Mouse (Mus musculus): Measurements from ENCODE around the gene 3110009E18Rik.

The 3110009E18Rik gene

DNA sequence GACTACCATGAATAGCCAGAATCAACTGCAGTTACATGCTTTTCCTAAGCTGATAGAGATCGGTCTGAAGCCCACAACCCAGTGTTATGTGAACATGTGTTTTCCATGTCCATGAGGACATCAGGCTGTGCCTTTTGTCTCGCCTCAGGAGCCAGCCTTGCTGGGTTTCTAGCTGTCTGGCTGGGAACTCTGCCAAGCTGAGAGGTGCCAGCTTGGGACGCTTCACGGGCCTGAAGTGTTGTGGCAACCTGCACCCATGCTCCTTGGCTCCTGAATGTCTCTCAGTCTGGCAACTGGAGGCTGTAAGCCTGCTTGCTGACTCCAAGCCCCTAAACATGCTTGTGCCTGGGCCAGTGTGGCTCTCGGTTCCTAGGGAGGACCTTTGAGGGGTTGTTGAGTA lies 21.6 kb downstream of the 3110009E18Rik start:
- DNase-seq (ENCODE audit: low read depth, low spot score), result no peak

DNA sequence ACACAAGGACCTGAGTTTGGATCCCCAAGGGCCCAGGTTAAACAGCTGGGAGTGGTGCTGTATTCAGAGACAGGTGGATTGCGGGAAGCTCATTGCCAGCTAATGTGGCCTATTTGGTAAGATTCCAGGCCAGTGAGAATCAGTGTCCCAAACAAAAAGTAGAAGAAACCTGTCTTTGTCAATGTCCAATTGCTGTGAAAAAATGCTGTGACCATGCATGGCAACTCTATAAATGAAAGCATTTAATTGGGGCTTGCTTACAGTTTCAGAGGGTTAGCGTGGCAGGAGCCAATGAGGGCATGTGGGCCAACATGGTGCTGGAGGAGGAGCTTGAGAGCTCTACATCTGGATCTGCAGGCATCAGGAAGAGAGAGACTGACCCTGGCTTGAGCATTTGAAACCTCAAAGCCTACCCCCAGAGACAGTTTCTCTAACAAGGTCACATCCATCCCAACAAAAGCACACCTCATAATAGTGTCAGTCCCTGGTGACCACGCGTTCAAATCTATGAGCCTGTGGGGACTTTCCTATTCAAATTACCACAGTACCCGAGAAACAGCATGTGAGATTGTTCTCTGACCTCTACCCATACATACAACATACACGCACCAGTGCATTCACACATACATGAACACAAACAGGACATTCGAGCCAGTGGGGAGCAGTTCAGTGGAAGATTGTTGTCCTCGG lies 24.7 kb downstream of the 3110009E18Rik start:
- no peak for DNase-seq (ENCODE audit: low read depth, low spot score)

GRCm38 (mm10) chr1:120146994-120147393 lies 26.0 kb downstream of the 3110009E18Rik start:
- DNase-seq (ENCODE audit: low read depth, low spot score), result peak; percentile 18

GRCm38 (mm10) chr1:120154232-120154631 lies 33.2 kb downstream of the 3110009E18Rik start:
- DNase-seq (ENCODE audit: low read depth, low spot score), result peak; percentile 47

GRCm38 (mm10) chr1:120155325-120155724 lies 34.3 kb downstream of the 3110009E18Rik start:
- DNase-seq (ENCODE audit: low read depth, low spot score), result peak; percentile 62

- DNase-seq (ENCODE audit: low read depth, low spot score), result no peak
These were observed 37.6 kb downstream of the 3110009E18Rik start for GRCm38 (mm10) chr1:120158474-120159127.

- DNase-seq (ENCODE audit: low read depth, low spot score), result no peak
These were observed 40.5 kb downstream of the 3110009E18Rik start for GRCm38 (mm10) chr1:120161502-120161901.

DNA sequence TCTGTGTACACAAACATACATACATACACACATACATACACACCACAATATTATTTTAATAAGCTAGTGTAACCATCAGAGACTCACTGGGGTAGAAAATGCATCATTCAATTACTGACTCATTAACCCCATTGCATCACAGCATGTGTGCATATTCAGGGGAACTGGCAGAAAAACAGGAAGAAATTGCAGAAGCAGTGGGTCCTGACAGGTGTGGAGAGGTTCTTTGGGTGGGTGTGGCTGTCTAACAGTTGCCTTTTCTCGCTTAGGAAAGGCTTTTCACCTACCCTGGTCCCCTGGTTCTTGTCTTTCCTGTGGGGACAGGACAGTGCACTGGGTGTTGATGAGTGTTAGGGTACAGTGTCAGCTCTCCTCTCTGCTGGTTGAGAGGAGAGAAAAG lies 41.6 kb downstream of the 3110009E18Rik start:
- DNase-seq (ENCODE audit: low read depth, low spot score), result no peak

DNA sequence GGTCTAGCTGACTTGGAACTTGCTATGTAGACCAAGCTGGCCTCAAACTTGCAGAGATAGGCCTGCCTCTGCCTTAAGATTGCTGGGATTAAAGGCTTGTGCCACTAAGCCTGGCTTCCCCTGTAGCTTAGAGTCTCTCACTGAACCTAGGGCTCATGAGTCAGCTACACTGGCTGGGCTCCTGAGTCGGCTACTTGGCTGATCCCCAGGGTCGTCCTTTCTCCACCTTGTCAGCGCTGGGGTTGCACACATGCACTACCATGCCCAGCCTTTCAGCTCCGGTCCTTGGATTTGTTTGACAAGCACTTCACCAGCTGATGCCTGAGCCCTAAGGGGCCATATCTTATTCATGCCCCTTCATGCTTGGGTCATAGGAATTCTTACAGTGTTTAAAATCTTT lies 47.0 kb downstream of the 3110009E18Rik start:
- no peak for DNase-seq (ENCODE audit: low read depth, low spot score)

GRCm38 (mm10) chr1:120168674-120169073 lies 47.7 kb downstream of the 3110009E18Rik start:
- no peak for DNase-seq (ENCODE audit: low read depth, low spot score)

GRCm38 (mm10) chr1:120170307-120170706 lies 49.3 kb downstream of the 3110009E18Rik start:
- DNase-seq (ENCODE audit: low read depth, low spot score), result no peak

GRCm38 (mm10) chr1:120171819-120172521 lies 51.0 kb downstream of the 3110009E18Rik start:
- DNase-seq (ENCODE audit: low read depth, low spot score), result peak; percentile 15

DNA sequence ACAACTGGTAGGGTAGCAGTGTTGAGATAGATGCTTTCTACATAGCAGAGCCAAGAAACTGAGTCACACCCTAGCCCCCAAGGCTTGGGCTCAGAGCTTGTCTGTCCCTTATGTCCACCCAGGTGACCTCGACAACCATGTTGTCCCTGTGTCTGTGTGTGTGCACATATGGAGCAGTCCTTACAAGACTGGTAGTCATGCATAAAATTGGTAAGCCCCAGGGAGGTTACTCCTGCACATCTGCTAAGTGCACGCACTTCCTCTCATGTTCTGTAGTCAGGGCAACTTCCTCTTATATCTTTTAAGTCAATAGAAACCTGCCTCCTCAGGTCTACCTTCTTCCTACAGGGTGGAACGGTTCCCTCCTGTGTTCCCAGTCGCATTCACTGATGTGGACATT lies 54.0 kb downstream of the 3110009E18Rik start:
- DNase-seq (ENCODE audit: low read depth, low spot score), result no peak

- no peak for DNase-seq (ENCODE audit: low read depth, low spot score)
These were observed 55.3 kb downstream of the 3110009E18Rik start for GRCm38 (mm10) chr1:120176313-120176712.

DNA sequence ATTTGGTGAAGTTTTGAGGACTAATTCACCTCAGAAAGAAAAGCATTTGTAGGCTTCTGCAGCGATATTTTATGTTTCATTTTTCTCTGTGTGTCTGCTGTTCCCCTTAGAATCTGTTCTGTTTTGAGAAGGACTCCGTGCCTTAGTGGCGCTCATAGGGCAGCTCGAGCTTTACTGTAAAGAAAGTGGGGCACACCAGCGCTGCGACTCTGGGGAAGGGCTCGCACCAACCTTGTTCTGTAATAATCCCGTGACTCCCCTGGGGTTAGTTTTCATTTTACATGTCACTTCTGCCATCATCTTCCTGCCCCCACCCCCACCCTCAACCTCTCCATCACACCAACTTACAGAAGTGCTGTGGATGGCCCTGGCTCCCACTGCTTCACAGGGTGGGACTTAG lies 56.2 kb downstream of the 3110009E18Rik start:
- DNase-seq (ENCODE audit: low read depth, low spot score), result no peak

DNA sequence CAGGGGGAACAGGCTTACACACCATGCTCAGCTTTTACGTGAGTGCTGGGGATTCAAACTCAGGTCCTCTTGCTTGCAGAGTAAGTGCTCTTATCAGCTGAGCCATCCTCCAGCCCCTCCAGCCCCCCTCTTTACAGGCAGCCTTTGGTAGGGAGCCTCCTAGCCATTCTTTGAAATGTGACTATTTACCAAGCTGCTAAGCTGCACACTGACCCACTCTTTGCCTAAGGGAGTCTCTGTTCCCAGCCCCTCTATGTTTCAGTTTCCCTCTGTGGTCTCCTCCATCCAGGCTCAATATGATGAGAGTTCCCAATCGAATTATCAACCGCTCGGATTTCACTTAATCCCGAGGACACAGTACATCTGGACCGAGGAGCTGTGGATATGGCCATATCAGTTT lies 65.2 kb downstream of the 3110009E18Rik start:
- no peak for DNase-seq (ENCODE audit: low read depth, low spot score)

GRCm38 (mm10) chr1:120186655-120187054 lies 65.7 kb downstream of the 3110009E18Rik start:
- DNase-seq (ENCODE audit: low read depth, low spot score), result no peak

DNA sequence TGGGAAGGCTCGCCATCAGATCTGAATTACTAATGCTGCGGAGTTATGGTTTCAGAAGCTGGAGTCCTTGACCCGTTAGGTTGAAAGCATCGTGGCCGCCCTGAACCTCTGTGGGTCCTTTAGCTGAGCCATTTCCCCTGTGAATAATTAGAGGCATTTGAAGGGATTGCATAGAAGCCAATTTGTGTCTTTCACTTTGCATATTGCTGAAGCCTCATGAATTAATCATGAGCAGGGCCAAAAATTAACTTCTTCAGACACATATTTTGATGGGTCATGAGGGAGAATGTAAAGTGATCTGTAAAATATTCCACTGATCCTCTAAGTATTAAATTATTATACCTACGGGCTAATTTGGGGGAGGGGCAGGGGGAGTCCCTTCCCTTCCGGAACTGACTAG lies 66.1 kb downstream of the 3110009E18Rik start:
- no peak for DNase-seq (ENCODE audit: low read depth, low spot score)

DNA sequence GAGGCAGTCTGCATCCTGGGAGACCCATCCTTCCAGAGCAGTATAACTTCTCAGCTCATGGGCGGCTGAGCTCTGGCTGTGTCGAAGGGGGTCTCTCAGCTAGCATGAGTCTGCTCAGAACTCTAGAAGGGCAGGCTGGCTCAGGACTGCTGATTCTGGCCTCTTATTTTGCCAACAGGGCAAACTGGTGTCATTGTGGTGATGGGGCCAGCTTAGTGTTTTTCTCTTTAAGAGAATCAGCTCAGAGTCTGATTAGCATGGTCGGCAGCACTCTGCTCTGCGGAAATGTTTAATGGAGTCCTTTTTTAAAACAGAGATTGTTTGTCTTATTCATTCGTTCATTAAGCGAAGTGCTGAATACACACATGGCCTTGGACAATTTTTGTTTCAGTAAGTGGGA lies 68.2 kb downstream of the 3110009E18Rik start:
- DNase-seq (ENCODE audit: low read depth, low spot score), result no peak

DNA sequence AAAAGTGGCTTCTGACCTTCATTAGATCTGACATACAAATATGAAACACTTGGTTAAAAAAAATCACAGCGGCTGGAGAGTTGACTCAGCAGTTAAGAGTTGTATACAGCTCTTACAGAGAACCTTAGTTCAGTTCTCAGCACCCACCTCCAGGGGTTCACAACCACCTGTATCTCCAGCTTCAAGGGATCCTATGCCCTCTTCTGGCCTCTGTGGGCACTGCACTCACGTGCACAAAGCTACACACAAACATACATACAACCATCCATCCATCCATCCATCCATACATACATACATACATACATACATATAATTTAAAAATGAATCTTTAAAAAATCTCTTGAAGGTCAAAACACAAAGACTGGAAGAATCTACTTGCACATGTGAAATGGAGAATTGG lies 69.3 kb downstream of the 3110009E18Rik start:
- no peak for DNase-seq (ENCODE audit: low read depth, low spot score)

- DNase-seq (ENCODE audit: low read depth, low spot score), result no peak
These were observed 70.0 kb downstream of the 3110009E18Rik start for GRCm38 (mm10) chr1:120190946-120191345.

DNA sequence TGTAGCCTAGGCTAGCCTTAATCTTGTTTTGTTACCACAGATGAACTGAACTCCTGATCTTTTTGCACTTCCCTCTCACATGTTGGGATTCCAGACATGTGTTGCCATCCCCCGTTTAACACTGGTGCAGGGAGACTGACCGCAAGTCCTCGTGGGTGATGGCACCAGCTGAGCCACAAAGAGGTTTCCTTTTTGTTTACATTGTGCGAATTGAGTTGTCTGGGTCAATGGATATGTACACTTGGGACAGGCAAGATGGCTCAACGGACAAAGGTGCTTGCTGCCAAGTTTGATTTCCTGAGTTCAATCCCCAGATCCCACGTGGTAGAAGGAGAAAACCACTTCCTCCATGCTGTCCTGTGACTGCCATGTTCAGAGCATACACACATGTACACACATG lies 71.3 kb downstream of the 3110009E18Rik start:
- no peak for DNase-seq (ENCODE audit: low read depth, low spot score)

GRCm38 (mm10) chr1:120193586-120193985 lies 72.6 kb downstream of the 3110009E18Rik start:
- no peak for DNase-seq (ENCODE audit: low read depth, low spot score)
